Mouse (Mus musculus): ENCODE results near the gene Nat14.

The Nat14 gene

GRCm38 (mm10) chr7:4947855-4948254 is 26.0 kb downstream of the Nat14 start:
- Histone ChIP-seq H3K4me1 (replicated peaks; ENCODE audit: low read depth, low read length) (peaks cover 34% of the 10 kb centered on the region), H3K36me3 (ENCODE audit: insufficient read depth, low read length) (no peaks in the 10 kb centered on the region), H3K4me3 (replicated peaks; ENCODE audit: low read length) (no peak overlapping the region), H3K27me3 (ENCODE audit: insufficient read depth, low read length) (peaks cover 6% of the 10 kb centered on the region; the same call in 1 of the 2 replicates), H3K9me3 (ENCODE audit: low read length) (no peaks in the 10 kb centered on the region)
- TF ChIP-seq POU5F1 (IDR thresholded peaks at IDR 0.05; ENCODE audit: borderline replicate concordance, low read length) (no peak), CTCF (conservative IDR thresholded peaks at IDR 0.05; ENCODE audit: low read length) (no peak), NANOG (IDR thresholded peaks at IDR 0.05; ENCODE audit: borderline replicate concordance, low read length) (no peak)

- Histone ChIP-seq H3K4me1 (replicated peaks; ENCODE audit: low read depth, low read length) (peaks cover 35% of the 10 kb centered on the region), H3K9me3 (ENCODE audit: low read length) (no peaks in the 10 kb centered on the region), H3K36me3 (ENCODE audit: insufficient read depth, low read length) (no peaks in the 10 kb centered on the region), H3K4me3 (replicated peaks; ENCODE audit: low read length) (no peak overlapping the region), H3K27me3 (ENCODE audit: insufficient read depth, low read length) (peaks cover 6% of the 10 kb centered on the region; the same call in 1 of the 2 replicates)
- no peak for TF ChIP-seq POU5F1 (IDR thresholded peaks at IDR 0.05; ENCODE audit: borderline replicate concordance, low read length)
Measured at GRCm38 (mm10) chr7:4948386-4948785, 26.6 kb downstream of the Nat14 start.

- no peaks in the 10 kb centered on the region; the same call in 1 of the 2 replicates for H3K27me3 ChIP-seq (ENCODE audit: insufficient read depth, low read length)
- no peak overlapping the region for H3K4me3 ChIP-seq (replicated peaks; ENCODE audit: low read length)
- no peaks in the 10 kb centered on the region for H3K36me3 ChIP-seq (ENCODE audit: insufficient read depth, low read length)
- no peak for TF ChIP-seq CTCF (conservative IDR thresholded peaks at IDR 0.05; ENCODE audit: low read length)
- TF ChIP-seq NANOG (IDR thresholded peaks at IDR 0.05; ENCODE audit: borderline replicate concordance, low read length), result no peak
- no peak for TF ChIP-seq POU5F1 (IDR thresholded peaks at IDR 0.05; ENCODE audit: borderline replicate concordance, low read length)
- H3K9me3 ChIP-seq (ENCODE audit: low read length), result no peaks in the 10 kb centered on the region
- H3K4me1 ChIP-seq (replicated peaks; ENCODE audit: low read depth, low read length), result peaks cover 35% of the 10 kb centered on the region
Measured at GRCm38 (mm10) chr7:4950561-4951342, 28.9 kb downstream of the Nat14 start.

- H3K4me3 ChIP-seq (replicated peaks; ENCODE audit: low read length), result no peak overlapping the region
- TF ChIP-seq POU5F1 (IDR thresholded peaks at IDR 0.05; ENCODE audit: borderline replicate concordance, low read length), result no peak
- no peak for TF ChIP-seq CTCF (conservative IDR thresholded peaks at IDR 0.05; ENCODE audit: low read length)
- no peak for TF ChIP-seq NANOG (IDR thresholded peaks at IDR 0.05; ENCODE audit: borderline replicate concordance, low read length)
- no peaks in the 10 kb centered on the region; the same call in 1 of the 2 replicates for H3K27me3 ChIP-seq (ENCODE audit: insufficient read depth, low read length)
- H3K9me3 ChIP-seq (ENCODE audit: low read length), result no peaks in the 10 kb centered on the region
- H3K4me1 ChIP-seq (replicated peaks; ENCODE audit: low read depth, low read length), result peaks cover 30% of the 10 kb centered on the region
- no peaks in the 10 kb centered on the region for H3K36me3 ChIP-seq (ENCODE audit: insufficient read depth, low read length)
Measured at GRCm38 (mm10) chr7:4953815-4954445, 32.1 kb downstream of the Nat14 start.

GRCm38 (mm10) chr7:4957361-4957760 is 35.5 kb downstream of the Nat14 start:
- TF ChIP-seq NANOG (IDR thresholded peaks at IDR 0.05; ENCODE audit: borderline replicate concordance, low read length), result no peak
- no peak for TF ChIP-seq POU5F1 (IDR thresholded peaks at IDR 0.05; ENCODE audit: borderline replicate concordance, low read length)
- no peak for TF ChIP-seq CTCF (conservative IDR thresholded peaks at IDR 0.05; ENCODE audit: low read length)
- H3K4me3 ChIP-seq (replicated peaks; ENCODE audit: low read length), result no peak overlapping the region
- H3K27me3 ChIP-seq (ENCODE audit: insufficient read depth, low read length), result no peaks in the 10 kb centered on the region; the same call in 1 of the 2 replicates
- H3K9me3 ChIP-seq (ENCODE audit: low read length), result no peaks in the 10 kb centered on the region
- H3K36me3 ChIP-seq (ENCODE audit: insufficient read depth, low read length), result no peaks in the 10 kb centered on the region
- H3K4me1 ChIP-seq (replicated peaks; ENCODE audit: low read depth, low read length), result peaks cover 6% of the 10 kb centered on the region

GRCm38 (mm10) chr7:4963527-4963926 is 41.7 kb downstream of the Nat14 start:
- Histone ChIP-seq H3K4me1 (replicated peaks; ENCODE audit: low read depth, low read length) (peaks cover 21% of the 10 kb centered on the region), H3K27me3 (ENCODE audit: insufficient read depth, low read length) (peaks cover 18% of the 10 kb centered on the region), H3K36me3 (ENCODE audit: insufficient read depth, low read length) (no peaks in the 10 kb centered on the region), H3K4me3 (replicated peaks; ENCODE audit: low read length) (no peak overlapping the region), H3K9me3 (ENCODE audit: low read length) (no peaks in the 10 kb centered on the region)
- TF ChIP-seq CTCF (conservative IDR thresholded peaks at IDR 0.05; ENCODE audit: low read length) (no peak), POU5F1 (IDR thresholded peaks at IDR 0.05; ENCODE audit: borderline replicate concordance, low read length) (no peak), NANOG (IDR thresholded peaks at IDR 0.05; ENCODE audit: borderline replicate concordance, low read length) (no peak)

GRCm38 (mm10) chr7:4964272-4964671 is 42.4 kb downstream of the Nat14 start, which contains the start of gene Sbk2:
Sbk2 (minus strand) TSS chr7:4964406.
- no peak for TF ChIP-seq POU5F1 (IDR thresholded peaks at IDR 0.05; ENCODE audit: borderline replicate concordance, low read length)
- peak; percentile 60 for TF ChIP-seq CTCF (conservative IDR thresholded peaks at IDR 0.05; ENCODE audit: low read length)
- TF ChIP-seq NANOG (IDR thresholded peaks at IDR 0.05; ENCODE audit: borderline replicate concordance, low read length), result no peak

GRCm38 (mm10) chr7:4964988-4965387 is 43.2 kb downstream of the Nat14 start:
- no peaks in the 10 kb centered on the region for H3K36me3 ChIP-seq (ENCODE audit: insufficient read depth, low read length)
- H3K4me3 ChIP-seq (replicated peaks; ENCODE audit: low read length), result no peak overlapping the region
- peaks cover 21% of the 10 kb centered on the region for H3K4me1 ChIP-seq (replicated peaks; ENCODE audit: low read depth, low read length)
- H3K9me3 ChIP-seq (ENCODE audit: low read length), result no peaks in the 10 kb centered on the region
- H3K27me3 ChIP-seq (ENCODE audit: insufficient read depth, low read length), result peaks cover 26% of the 10 kb centered on the region
- no peak for TF ChIP-seq NANOG (IDR thresholded peaks at IDR 0.05; ENCODE audit: borderline replicate concordance, low read length)
- no peak for TF ChIP-seq CTCF (conservative IDR thresholded peaks at IDR 0.05; ENCODE audit: low read length)
- TF ChIP-seq POU5F1 (IDR thresholded peaks at IDR 0.05; ENCODE audit: borderline replicate concordance, low read length), result no peak

More at GRCm38 (mm10) chr7:4964272-4964671, 42.4 kb downstream of the Nat14 start, which contains the start of gene Sbk2:
- Histone ChIP-seq H3K27me3 (ENCODE audit: insufficient read depth, low read length) (peaks cover 20% of the 10 kb centered on the region), H3K4me3 (replicated peaks; ENCODE audit: low read length) (peak within 1 kb of the TSS; percentile 17; the same call in 1 of the 2 replicates), H3K9me3 (ENCODE audit: low read length) (no peaks in the 10 kb centered on the region), H3K36me3 (ENCODE audit: insufficient read depth, low read length) (no peaks in the 10 kb centered on the region), H3K4me1 (replicated peaks; ENCODE audit: low read depth, low read length) (peaks cover 21% of the 10 kb centered on the region)

All from E14TG2a.4 (cell line).